Mouse (Mus musculus) heart, postnatal 0 days (tissue): Measurements from ENCODE around the gene Hip1r.

Experiments
- CTCF ChIP-seq: IDR thresholded peaks from 2 replicates; pipeline ENCODE4 v1.5.1; 2016; ENCODE audit warnings: antibody characterized with exemption, control low read depth, low read depth
- EP300 ChIP-seq: IDR thresholded peaks from 2 replicates; pipeline ENCODE4 v1.6.1; 2016; ENCODE audit warnings: antibody characterized with exemption, low read depth

- TF ChIP-seq CTCF: no peak
- TF ChIP-seq EP300: no peak
Observed at GRCm38 (mm10) chr5:124017941-124018340, 44.5 kb downstream of the Hip1r start.
